Mouse (Mus musculus) MN1 (cell line): Measurements from ENCODE around the gene Efnb1.

Source experiments
- DNase-seq: peaks from one replicate; pipeline ENCODE4 v3.0.0-alpha.2; 2016; ENCODE audit warnings: low spot score

Gene Efnb1

GRCm38 (mm10) chrX:99153266-99153646, 17.3 kb downstream of the Efnb1 start:
- DNase-seq = no peak

GRCm38 (mm10) chrX:99154358-99154757, 18.4 kb downstream of the Efnb1 start:
- no peak for DNase-seq

- DNase-seq = no peak
These were observed 23.1 kb downstream of the Efnb1 start for GRCm38 (mm10) chrX:99159020-99159419.

GRCm38 (mm10) chrX:99164111-99164510, 28.2 kb downstream of the Efnb1 start:
- DNase-seq = no peak

GRCm38 (mm10) chrX:99164855-99165368, 29.0 kb downstream of the Efnb1 start:
- no peak for DNase-seq

GRCm38 (mm10) chrX:99167014-99167413, 31.1 kb downstream of the Efnb1 start:
- no peak for DNase-seq

- no peak for DNase-seq
These were observed 31.6 kb downstream of the Efnb1 start for GRCm38 (mm10) chrX:99167550-99167949.

- no peak for DNase-seq
These were observed 36.4 kb downstream of the Efnb1 start for GRCm38 (mm10) chrX:99172301-99172700.

GRCm38 (mm10) chrX:99185081-99185596, 49.2 kb downstream of the Efnb1 start:
- DNase-seq = no peak

- DNase-seq = peak; percentile 8
These were observed 50.8 kb downstream of the Efnb1 start for GRCm38 (mm10) chrX:99186497-99187435.

GRCm38 (mm10) chrX:99191441-99192087, 55.6 kb downstream of the Efnb1 start:
- no peak for DNase-seq

GRCm38 (mm10) chrX:99196910-99197309, 61.0 kb downstream of the Efnb1 start:
- DNase-seq = no peak

- DNase-seq = no peak
These were observed 62.6 kb downstream of the Efnb1 start for GRCm38 (mm10) chrX:99198532-99198931.
